Mouse (Mus musculus) cerebellum, postnatal 25 days (tissue): ENCODE results near the gene Arcn1.

Experiments used
- DNase-seq, 2 experiments: peaks; one replicate each; pipeline ENCODE4 v3.0.0; 2021; ENCODE audit warnings: mixed read lengths in 2 of 2

The Arcn1 gene

DNA sequence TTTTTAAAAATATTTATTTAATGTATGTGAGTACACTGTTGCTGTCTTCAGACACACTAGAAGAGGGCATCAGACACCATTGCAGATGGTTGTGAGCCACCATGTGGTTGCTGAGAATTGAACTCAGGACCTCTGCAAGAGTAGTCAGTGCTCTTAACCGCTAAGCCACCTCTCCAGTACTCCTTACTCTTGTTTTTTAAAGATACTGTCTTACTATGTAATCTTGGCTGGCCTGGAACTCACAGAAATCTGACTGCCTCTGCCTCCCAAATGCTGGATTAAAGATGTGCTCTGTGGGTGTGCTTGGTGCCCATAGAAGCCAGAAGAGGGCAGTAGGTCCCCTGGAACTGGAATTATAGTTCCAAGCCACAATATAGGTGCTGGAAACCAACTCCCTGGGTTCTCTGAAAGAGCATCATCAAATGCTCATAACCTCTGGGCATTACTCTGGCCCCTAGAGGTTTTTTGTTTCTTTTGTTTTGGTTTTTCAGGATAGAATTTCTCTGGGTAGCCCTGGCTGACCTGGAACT lies 26.9 kb downstream of the Arcn1 start:
- DNase-seq, result no peak

DNA sequence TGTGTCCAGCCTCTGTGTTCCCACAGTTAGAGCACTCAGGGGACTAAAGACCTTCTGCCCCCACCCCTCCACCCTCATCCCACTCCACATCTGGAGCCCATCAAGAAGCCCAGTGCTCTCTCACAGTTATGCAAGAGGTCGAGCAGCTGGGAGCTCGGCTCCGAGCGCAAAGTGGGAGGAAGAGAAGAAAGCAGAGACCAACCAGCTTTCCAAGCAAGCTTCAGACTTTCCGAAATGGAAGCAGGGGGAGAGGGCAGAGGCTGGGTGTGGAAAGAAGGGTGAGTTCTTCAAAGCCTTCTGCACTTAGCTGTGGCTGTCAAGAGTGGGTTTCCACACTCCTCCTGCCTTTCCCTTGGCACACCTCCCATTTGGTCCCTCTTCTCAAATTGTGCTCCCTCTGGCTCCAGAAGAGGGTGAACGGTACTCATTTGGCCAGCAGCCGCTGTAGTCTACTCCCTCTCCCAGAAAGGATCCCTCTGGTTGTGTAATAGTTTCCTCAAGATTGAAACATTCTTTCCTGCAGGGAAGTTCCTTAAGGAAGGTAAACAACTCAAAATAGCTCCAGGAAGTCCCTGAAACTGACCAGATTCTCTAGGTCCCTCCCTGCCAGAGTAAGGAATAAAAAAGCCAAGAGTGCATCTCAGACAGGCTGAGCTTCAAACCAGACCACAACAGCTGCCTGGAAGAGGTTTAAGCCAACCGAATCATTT lies 30.2 kb downstream of the Arcn1 start:
- no peak for DNase-seq

DNA sequence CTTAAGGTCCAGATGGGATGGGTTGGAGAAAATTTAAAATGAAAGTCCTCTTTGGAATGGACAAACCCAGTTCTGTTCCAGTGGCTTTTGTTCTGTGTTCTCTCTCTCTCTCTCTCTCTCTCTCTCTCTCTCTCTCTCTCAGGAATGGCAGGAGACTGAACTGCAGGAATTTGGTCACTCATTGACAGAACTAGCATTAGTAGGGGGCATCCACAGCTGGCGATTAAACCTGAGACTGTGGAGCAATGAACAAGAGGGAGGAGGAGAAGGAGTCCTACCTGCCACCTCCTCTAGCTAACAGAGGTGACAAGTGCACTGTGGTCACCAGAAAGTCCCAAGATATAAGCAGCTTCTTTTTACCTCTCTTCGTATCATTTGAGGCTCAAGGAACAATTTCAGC lies 31.3 kb downstream of the Arcn1 start:
- no peak for DNase-seq

DNA sequence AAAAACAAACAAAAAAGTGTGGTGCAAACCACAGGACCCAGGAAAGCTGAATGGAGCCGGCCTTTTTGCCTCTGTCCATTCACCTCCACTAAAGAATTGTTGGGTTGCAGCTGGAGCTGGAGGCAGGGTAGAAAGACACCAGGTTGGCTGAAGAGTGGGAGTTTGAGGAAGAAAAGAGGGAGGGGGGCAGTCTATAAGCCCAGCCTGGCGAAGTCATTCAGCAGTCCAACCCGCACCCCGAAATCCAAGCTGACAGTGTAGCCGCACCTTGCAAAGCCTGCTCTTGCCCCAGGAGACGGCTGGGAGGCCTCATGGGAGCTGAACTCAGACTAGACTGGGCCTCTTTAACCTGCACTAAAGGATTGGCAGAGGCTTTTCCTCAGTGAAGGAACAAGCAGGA lies 31.8 kb downstream of the Arcn1 start:
- DNase-seq, result no peak

DNA sequence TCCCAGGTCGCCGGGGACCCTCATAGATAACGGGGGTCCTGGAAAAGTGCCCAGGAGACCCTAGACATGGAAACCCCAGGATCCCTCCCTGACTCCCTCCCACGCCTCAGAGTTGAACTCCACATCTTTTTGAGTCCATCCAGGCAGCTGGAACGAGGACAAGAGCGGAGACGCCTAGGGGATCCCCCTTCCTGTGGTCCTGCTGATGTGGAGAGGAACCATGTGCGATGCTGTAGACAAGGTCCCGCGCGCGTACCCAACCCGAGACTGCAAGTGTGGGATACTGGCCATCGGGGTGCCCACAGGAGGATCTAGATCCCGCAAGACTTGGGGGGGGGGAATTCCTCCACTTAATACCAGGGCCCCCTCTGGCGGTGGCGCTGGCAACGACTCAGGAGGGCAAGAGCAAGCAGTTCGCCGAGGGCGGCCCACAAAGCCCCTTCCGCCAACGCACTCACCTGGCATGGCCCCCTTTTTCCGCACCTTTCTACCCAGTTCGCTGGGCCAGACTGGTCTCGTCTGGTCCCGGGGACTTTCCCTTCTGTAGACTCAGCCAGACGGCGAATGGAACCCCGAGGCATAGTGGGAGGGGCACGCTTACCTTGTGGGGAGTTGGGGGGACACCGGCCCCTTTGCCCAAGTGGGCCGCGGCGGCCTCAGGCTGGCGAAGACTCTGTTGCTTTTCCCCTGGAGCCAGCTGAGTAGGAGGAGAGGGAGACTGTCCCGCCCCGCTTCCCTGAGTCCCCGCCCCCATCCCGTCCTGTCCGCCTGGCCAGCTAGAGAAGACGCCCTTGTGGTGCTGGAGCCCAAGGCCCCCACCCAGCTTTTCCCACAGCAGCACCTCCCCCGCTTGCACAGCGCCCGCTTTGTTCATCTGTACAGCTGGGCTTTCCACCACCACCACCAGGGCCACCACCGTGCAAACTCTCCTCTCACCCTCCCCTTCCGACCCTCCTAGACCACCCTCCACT lies 32.8 kb downstream of the Arcn1 start, which contains the start of gene Phldb1:
Gene Phldb1 (minus strand): TSS at position 675 of the 971 bp plus-strand sequence.
- peak; percentile 43 to 74 for DNase-seq

DNA sequence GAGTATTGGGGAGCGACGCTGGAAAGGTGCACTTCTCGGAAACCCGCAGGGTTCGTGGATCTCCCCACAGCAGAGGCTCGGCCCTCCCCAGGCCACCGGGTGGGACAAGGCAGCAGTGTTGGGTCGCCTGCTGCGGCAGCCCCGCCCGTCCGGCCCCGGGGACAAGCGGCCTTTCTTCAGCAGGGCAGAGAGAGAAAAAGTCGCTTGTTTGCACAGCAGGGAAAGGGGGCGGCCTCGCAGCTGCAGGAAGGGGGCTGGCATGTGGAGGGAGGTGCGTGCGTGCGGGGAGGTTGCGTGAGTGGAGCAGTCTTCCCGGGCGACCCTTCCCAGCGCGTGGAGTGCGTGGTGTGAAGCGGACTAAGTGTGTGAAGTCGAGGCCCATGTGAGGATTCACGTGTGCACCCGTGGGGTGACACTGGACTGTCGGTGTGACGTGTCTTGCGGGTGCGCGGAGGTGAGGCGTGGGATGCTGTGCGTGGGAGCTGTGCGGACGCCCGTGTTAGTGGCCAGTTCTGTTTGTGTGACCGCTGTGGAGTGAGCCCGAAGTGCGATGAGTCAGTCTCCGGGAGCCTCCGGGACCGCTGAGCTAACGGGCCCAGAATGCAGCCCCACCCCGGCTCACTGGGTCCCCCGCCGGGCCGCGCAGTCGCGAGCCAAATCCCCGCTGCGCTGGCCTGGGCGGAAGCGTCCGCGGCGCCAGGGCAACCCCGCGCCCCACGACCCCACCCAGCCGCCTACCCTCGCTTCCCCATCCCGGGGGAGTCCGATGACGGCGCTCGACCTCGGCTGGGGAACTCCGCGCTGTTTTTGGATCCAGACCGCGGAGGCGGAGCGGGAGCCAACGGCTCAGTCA lies 33.7 kb downstream of the Arcn1 start:
- peak; percentile 60 to 69 for DNase-seq

DNA sequence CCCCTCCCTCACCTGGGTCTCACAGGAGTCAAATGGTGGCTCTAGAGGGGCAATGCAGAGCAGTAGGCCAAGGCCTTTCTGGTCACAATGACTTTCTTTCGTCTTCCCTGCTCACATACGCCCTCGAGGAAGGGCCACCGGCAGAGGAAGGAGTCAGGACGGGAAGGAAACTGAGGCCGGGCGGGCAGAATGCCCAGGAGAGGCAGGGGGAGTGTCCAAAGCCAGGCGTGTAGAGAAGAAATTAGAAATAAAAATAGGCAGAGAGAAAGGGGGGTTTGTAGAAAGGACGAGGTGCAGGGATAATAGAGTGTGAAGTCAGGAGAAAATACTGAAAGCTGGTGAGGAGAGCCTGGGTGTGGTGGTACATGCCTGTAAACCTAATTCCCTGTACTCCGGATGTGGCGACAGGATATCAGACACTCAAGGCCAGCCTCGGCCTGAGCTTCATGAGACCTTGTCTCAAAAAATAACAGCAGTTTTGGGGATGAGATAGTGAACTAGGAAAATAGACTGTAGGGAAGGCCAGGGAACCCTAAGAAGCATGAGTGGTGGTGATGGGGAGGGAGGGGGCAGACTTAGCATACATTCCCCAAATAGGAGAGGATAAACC lies 34.6 kb downstream of the Arcn1 start:
- no peak for DNase-seq

DNA sequence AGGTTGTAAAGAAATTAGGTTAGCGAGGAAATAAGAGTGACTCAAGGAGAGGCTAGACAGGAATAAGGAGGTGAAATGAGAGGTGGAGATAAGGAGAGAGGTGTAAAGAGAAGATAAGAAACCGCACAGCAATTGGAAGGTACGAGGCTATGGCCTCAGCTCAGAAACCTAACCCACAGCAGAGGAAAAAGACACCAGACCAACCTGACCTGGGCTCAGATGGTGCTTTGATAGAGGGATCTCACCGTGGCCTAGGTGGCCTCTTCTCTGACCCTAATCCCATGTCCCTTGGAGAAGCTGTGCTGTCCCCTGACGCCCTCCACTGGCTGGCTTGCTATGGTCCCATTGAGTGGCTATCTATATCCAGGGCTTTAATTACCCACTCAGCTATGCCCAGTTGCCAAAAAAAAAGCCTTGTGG lies 35.5 kb downstream of the Arcn1 start:
- no peak for DNase-seq

DNA sequence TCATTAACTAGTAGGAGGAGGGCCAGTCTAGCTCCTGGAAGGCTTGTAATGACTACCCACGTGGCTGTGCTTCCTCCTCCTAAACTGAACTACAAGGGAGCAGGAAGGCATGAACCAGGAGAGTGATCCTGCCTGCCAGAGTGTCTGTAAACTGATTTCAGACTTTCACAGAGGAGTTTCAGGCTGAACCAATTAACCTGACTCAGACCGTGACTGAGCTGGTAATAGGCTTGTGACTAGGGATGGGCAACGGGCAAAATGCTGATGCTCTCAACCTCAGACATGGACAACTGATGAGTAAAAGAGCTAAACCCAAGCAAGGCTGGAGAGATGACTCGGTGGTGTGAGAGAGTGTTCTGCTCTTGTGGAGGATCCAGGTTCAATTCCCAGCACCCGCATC lies 40.2 kb downstream of the Arcn1 start:
- no peak for DNase-seq

DNA sequence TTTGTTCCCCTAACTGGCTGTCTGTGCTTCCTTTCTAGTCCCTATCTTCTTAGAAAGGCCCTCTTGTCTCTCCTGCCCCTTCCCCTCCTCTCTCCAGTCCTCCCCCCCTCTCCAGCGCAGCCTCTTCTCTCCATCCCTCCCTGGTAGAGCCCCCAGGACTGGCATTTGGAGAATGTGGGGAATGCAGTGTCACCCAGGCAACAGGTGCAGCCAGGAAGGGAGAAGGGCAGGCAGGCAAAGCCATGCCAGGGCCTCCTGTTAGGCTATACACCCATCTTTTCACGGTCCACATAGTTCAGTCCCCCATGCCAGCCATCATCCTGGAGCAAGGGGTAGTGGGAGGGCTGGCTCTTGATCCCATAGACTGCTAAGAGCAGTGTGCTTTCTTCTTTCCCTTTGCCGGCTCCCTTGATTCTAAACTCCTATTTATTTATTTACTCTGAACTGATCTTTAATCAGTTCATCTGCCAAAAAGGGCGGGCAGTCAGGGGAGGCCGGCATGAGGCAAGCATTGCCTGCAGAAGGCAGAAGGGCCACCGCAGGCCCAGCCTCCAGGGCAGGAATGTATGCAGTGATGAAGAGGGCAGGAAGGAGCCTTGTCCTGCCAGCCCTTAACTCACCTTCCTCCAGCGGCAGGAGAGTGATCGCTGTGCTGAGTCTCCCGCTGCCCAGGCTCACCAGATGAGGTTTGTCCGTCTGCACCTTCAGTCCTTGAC lies 41.1 kb downstream of the Arcn1 start:
- DNase-seq, result peak in 1 of 2 experiments; percentile 10

DNA sequence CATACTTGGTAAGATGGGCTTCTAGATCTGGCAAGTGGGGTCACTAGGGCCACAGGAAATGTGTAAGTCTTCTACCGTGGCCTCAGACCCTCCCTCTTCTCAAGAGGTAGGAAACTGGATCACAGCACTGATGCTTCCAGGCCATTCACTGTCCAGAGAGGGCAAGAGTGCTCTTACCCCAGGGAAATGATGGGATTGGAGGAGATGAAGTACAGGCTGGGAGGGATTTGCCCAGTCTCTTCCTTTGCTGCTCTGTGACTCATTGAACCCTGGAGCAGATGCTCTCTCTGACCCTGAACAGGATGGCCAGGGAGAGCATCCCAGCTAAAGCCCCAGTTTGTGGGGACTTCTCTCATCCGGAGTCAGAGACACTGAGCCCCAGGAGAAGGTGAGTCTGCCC lies 43.0 kb downstream of the Arcn1 start:
- DNase-seq, result no peak

DNA sequence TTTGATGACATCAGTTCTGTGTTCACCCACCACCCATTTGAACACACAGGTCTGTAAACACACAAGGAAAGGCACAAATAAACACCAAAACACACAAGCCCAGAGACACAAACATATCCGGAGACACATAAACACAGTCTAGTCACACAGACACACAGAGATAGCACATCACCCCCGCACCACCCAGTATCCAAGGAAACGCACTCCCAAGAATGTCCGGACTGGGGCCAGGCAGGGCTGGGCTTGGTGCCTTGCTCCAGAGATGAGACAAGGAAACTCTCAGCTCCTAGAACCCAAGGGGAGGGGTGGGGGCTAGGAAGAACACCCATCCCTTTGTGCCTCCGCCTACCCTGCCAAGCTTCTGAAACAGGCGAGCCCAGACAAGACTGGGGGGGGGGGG lies 43.4 kb downstream of the Arcn1 start:
- no peak for DNase-seq

DNA sequence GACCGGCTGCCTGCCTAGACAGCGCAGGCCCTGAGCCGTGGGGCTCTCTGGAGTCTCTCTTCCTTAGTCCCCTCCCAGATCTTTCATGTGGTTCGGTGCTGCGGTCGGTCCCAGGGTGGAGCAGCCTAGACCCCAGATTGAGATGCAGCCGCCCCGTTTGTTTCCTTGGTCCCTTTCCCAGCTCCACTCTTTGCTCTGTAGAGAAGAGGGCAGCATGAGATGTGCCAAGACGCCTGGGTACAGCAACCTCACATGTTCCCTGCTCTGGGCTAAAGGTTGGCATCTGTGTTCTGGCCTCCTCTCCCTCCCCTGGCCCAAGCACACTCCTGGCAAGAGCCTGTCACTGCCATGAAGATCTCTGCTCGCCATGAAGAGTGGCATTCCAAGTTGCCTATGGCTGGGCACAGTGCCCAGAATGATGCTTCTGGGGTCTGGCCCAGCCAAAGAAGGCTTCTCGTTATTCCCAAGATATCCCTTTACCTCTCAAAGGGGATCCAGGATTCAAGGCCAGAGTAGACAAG lies 44.1 kb downstream of the Arcn1 start:
- no peak for DNase-seq

DNA sequence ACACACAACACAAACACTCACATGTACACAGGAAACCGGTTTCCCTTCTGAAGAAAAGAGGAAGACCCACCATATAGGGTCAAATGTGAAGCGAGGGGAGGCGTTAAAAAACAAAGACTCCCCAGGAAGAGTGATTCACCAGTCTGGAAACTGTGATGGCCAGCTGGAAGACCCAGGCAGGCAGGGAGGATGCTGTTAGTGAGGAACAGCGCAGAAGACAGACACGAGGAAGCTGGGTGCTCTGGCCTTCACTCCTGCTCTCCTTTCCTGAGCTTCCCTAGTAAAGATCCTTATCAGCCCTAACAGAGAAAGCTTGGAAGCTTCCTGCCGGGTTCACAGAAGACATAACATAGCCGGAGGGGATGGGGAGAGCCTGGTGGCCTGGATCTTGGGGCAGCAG lies 44.6 kb downstream of the Arcn1 start:
- DNase-seq, result no peak

DNA sequence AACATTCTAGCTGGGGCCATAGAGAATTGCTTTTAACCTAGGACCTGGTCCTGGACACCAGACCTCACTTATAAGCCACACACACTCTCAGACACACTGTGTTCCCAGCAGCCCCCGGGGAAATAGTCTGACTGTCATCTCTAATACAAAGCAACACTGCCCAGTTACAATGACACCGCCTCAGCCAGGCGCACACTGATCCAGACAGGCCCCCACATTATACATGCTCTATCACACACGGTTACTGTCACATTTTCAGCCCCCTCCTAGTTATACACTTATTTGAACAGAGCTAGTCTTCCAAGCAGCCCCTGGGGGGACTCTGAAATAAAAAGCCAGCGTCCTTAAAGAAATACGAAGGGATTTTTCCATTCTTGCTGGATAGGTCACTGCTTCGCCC lies 45.1 kb downstream of the Arcn1 start:
- no peak for DNase-seq

DNA sequence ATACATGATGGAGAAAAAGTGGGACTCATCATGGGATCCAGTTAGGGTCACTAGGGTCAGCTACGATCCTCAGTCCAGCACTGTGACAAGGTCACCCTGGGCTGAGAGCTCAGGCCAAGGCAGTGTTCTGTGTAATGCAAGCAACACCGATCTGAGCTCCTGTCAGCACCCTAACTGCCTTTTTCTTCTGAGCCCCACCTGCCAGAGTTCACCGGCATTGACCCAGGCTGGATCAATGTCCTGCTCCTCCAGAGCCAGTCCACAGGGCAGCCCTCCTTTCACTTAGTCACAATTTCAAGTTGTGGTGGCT lies 45.8 kb downstream of the Arcn1 start:
- no peak for DNase-seq

DNA sequence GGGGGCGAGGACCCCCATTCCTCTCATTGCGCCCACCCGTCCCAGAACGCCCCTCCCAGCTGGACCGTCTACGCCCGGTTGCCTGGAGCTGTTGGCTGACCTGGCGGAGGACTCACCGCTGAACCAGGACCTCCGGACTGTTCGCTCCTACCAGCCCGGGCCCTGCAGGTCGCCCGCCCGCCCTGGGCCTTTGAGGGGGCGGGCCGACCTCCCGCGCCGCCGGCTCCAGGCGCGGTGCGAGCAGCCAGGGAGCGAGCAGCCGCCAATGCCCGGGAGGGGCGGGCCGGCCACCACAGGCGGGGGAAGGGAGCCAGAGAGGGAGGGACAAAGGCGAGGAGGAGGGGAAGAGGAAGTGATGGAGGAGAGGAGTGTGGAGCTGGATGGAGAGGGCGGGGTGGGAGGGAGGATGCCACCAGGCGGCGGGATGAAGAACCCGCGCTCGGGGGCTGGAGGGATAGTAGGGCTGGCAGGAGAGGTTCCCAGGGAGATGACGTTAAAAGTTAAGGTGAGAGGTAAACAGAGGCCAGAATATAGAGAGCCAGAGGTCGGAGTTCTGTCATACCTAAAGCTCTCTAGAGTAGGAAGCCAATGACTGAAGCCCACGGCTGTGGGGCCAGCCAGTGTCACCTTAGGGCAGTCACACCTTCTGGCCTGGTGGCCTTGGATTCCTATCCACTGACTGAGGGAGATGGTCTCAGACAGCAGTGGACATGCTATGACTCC lies 46.3 kb downstream of the Arcn1 start:
- DNase-seq, result peak; percentile 94 to 95

DNA sequence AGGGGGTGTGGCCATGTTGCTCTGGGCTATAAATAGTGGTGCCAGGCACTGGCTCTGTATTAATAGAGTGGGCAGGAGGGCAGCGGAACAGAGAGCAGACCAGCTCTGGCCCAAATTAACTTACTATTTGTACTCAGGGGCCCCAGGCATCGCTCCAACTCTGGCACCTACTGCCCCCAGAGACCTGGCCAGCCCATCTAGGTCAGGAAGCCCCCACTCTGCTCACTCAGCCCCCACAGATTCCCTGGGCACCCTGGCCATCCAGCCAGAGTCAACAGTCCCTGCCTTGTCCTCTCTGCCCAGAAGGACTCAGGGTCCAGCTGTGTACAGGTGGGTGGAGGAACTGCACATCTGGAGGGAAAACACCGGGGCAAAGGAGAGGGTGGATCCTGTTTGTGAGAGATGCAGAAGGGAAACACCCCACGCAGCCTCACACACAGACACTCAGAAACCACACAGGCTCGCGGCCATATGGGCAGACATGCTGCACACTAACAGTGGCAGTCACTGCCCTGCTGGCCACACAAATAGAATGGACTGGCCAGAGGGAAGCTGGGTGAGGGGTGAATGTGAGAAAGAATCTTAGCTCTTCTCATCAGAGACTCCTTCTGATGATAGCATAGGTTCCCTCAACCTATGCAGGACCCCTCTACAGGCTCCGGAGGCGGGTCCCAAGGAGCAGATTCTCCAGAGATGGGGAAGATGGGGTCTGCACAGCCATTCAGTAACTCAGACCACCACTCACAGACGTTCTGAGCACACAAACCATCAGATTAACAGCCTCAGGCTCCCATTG lies 47.1 kb downstream of the Arcn1 start:
- peak; percentile 74 to 79 for DNase-seq

DNA sequence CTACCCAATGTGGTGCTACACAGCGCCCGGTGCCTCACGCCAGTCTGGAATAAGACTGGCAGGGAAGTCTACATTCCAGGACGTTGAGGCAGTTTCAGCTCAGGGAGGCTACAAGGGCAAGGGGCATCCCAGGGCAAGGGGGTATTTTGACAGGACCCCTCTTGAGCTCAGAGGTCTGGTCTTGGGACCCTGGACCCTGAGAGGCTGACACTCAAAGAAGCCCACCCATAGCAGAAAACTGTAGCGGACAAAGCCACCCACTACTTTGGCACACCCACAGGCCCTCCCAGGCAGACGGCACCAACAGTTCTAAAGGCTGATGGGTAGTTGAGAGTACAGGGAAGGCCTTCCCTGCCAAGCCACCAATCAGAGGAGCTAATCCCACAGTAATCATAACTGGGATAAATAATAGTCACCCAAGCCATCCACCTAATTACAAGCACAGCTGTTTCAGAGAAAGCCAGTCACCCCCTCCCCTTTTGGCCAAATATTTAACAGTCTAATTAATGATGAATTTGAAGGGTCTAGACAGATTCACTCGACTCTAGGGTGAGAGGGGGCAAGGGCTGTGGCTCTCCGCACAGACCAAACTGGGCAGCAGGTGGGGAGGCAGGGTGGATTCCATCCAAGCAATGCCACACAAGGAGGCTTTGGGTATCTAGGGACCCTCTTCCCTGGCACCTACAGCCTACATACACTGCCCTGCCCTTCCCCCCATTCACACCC lies 47.9 kb downstream of the Arcn1 start:
- DNase-seq, result no peak
